ENCODE assay signal across 10 mouse cellular contexts in genomic region chr15:57568006-57568630, GRCm38 (mm10).
DNase-seq lines count a peak whose midpoint lies in the region.
"Had no signal": no experiment of that assay in that cellular context is flagged by ENCODE, and none has a peak within 500 bp of the region (broad histone marks: within the 10 kb centered on the region; RNA-seq: fewer than 3 reads in every experiment).

No protein-coding gene starts in this region.

- DNase-seq in retina, postnatal 1 day = peak; percentile 20
- DNase-seq in retina, embryonic 14.5 days (ENCODE audit: low spot score) = no peak
- peak; percentile 23 for DNase-seq in embryo, embryonic 10.5 days (ENCODE audit: low spot score)
- peak; percentile 5 to 24 for DNase-seq in gastrocnemius, adult 8-10 months (ENCODE audit: low spot score in 2 of 2)
- DNase-seq in urinary bladder, postnatal 36 days (ENCODE audit: low spot score in 2 of 2) = peak; percentile 12 to 18
- DNase-seq in left cerebral cortex, postnatal 10 days (ENCODE audit: extremely low spot score in 1 of 2, low spot score in 2 of 2) = no peak
- no peak for DNase-seq in kidney, postnatal 25 days
- DNase-seq: cerebellum, adult 9-10 months; forebrain, postnatal 0 days; thymus, postnatal 25 days had no signal

- intact Hi-C loops in left cerebral cortex, postnatal 10 days (cut with DNase I) = no loop called here

Comparison
In these comparisons a context has a peak if more than half of its experiments do, and no peak if none do; other contexts are left out.
1. DNase-seq: peak in retina, postnatal 1 day (single experiment), embryo, embryonic 10.5 days (single experiment), gastrocnemius, adult 8-10 months (2 of 2) and urinary bladder, postnatal 36 days (2 of 2); none in retina, embryonic 14.5 days (single experiment), left cerebral cortex, postnatal 10 days (0 of 2) and kidney, postnatal 25 days (0 of 2).